Mouse (Mus musculus) hindbrain, embryonic 15.5 days (tissue): ENCODE data around the gene Muc5b. TPM values are rescaled to one million over a fixed set of nuclear protein-coding genes. Genes with fewer than 3 reads are reported as not detected.
"Not testable (repeated sequence)": the region's sequence is repeated elsewhere in the genome, so short reads cannot be mapped to it uniquely, and the experiment has no call there.

Source experiments
- ATAC-seq: fragments of 200-750 bp; cut with Nextera tagmentation; 2 replicates; pipeline ENCODE4 v1.8.0; 2017; ENCODE audit warnings: low read depth, moderate number of reproducible peaks, moderate TSS enrichment; ENCODE audit not compliant: low FRiP score
- H3K27ac ChIP-seq: fragments of 300-500 bp; sonication (generic); replicated peaks from 2 replicates; pipeline ENCODE4 v1.5.1; 2015; ENCODE audit warnings: mild to moderate bottlenecking, inconsistent platforms
- H3K27me3 ChIP-seq: fragments of 300-500 bp; sonication (generic); 2 replicates; pipeline ENCODE4 v1.6.1; 2015; ENCODE audit warnings: control low read depth, inconsistent platforms
- H3K36me3 ChIP-seq: fragments of 300-500 bp; sonication (generic); 2 replicates; pipeline ENCODE4 v1.6.1; 2015; ENCODE audit warnings: control low read depth, inconsistent platforms
- H3K4me1 ChIP-seq: fragments of 300-500 bp; sonication (generic); replicated peaks from 2 replicates; pipeline ENCODE4 v1.6.1; 2015; ENCODE audit warnings: control low read depth, inconsistent platforms
- H3K4me2 ChIP-seq: fragments of 300-500 bp; sonication (generic); 2 replicates; pipeline ENCODE4 v1.6.1; 2015; ENCODE audit warnings: moderate library complexity, mild to moderate bottlenecking, inconsistent platforms
- H3K4me3 ChIP-seq: fragments of 300-500 bp; sonication (generic); 2 replicates; pipeline ENCODE4 v1.5.1; 2015; ENCODE audit warnings: mild to moderate bottlenecking, inconsistent platforms
- H3K9ac ChIP-seq: fragments of 300-500 bp; sonication (generic); 2 replicates; pipeline ENCODE4 v1.6.1; 2015; ENCODE audit warnings: inconsistent platforms
- H3K9me3 ChIP-seq: fragments of 300-500 bp; sonication (generic); 2 replicates; pipeline ENCODE4 v1.6.1; 2016; ENCODE audit warnings: control low read depth, inconsistent platforms
- WGBS: fragments of 180-500 bp; shearing (Covaris S2); methylation state at CpG from one replicate; pipeline ENCODE4 v1.1.7; 2015; 5-methylcytosine and 5-hydroxymethylcytosine counted together
- polyA plus RNA-seq: library from polyadenylated mRNA; unstranded; fragments of >200 nt; fragmentation: Nextera tagmentation; extraction: Ambion mirVana; gene quantifications from 2 replicates; pipeline ENCODE4 v1.2.1, GENCODE M21; 2015

Gene Muc5b
- 0.01 and 0.03 TPM in 2 replicates for polyA plus RNA-seq

- 71% methylated on average over 5 of the region's 5 CpGs for WGBS
- Histone ChIP-seq H3K9ac (no peak within 1 kb of the TSS), H3K9me3 (no peaks in the 10 kb centered on the region), H3K4me3 (no peak within 1 kb of the TSS), H3K27ac (no peak within 1 kb of the TSS), H3K27me3 (no peaks in the 10 kb centered on the region), H3K4me1 (no peaks in the 10 kb centered on the region), H3K36me3 (no peaks in the 10 kb centered on the region), H3K4me2 (no peak within 1 kb of the TSS)
- no peak for ATAC-seq
Observed at GRCm38 (mm10) chr7:141838779-141839178, at the start of gene Muc5b. Muc5b (plus strand) TSS chr7:141839070.

GRCm38 (mm10) chr7:141794251-141794650, 44.6 kb upstream of the Muc5b start:
- Histone ChIP-seq H3K4me1 (no peaks in the 10 kb centered on the region), H3K4me3 (no peak overlapping the region), H3K9me3 (no peaks in the 10 kb centered on the region), H3K36me3 (no peaks in the 10 kb centered on the region), H3K27me3 (no peaks in the 10 kb centered on the region), H3K4me2 (no peak overlapping the region), H3K9ac (no peak overlapping the region), H3K27ac (no peak overlapping the region)
- WGBS = 100% methylated on average over 1 of the region's 1 CpGs
- ATAC-seq = no peak

- Histone ChIP-seq H3K4me1 (no peaks in the 10 kb centered on the region), H3K27ac (no peak overlapping the region), H3K9ac (no peak overlapping the region), H3K36me3 (no peaks in the 10 kb centered on the region), H3K9me3 (no peaks in the 10 kb centered on the region), H3K27me3 (no peaks in the 10 kb centered on the region), H3K4me3 (no peak overlapping the region), H3K4me2 (no peak overlapping the region)
- ATAC-seq = no peak
- 91% methylated on average over 7 of the region's 7 CpGs for WGBS
Observed at GRCm38 (mm10) chr7:141803206-141803605, 35.7 kb upstream of the Muc5b start.

GRCm38 (mm10) chr7:141805384-141805783, 33.5 kb upstream of the Muc5b start:
- 89% methylated on average over 7 of the region's 7 CpGs for WGBS
- no peak overlapping the region for H3K4me3 ChIP-seq
- no peaks in the 10 kb centered on the region for H3K9me3 ChIP-seq
- H3K9ac ChIP-seq = no peak overlapping the region
- ATAC-seq = no peak
- no peaks in the 10 kb centered on the region for H3K27me3 ChIP-seq
- no peaks in the 10 kb centered on the region for H3K4me1 ChIP-seq
- no peak overlapping the region for H3K4me2 ChIP-seq
- H3K36me3 ChIP-seq = no peaks in the 10 kb centered on the region
- H3K27ac ChIP-seq = no peak overlapping the region

GRCm38 (mm10) chr7:141807823-141808222, 31.0 kb upstream of the Muc5b start:
- H3K4me3 ChIP-seq, H3K27me3 ChIP-seq, H3K9me3 ChIP-seq, H3K4me1 ChIP-seq, H3K4me2 ChIP-seq, H3K36me3 ChIP-seq, ATAC-seq, H3K27ac ChIP-seq, H3K9ac ChIP-seq: not testable (repeated sequence)
- WGBS = no CpG with 5 or more reads among the region's 4 CpGs

- no CpG with 5 or more reads among the region's 4 CpGs for WGBS
- H3K4me3 ChIP-seq, H3K4me1 ChIP-seq, H3K27ac ChIP-seq, H3K9ac ChIP-seq, H3K4me2 ChIP-seq, ATAC-seq, H3K36me3 ChIP-seq, H3K9me3 ChIP-seq, H3K27me3 ChIP-seq: not testable (repeated sequence)
Observed at GRCm38 (mm10) chr7:141809933-141810332, 28.9 kb upstream of the Muc5b start.

GRCm38 (mm10) chr7:141813321-141813720, 25.5 kb upstream of the Muc5b start:
- no peak overlapping the region for H3K4me3 ChIP-seq
- ATAC-seq = no peak
- H3K9me3 ChIP-seq = no peaks in the 10 kb centered on the region
- H3K4me1 ChIP-seq = peaks cover 7% of the 10 kb centered on the region
- H3K27me3 ChIP-seq = no peaks in the 10 kb centered on the region
- 90% methylated on average over 4 of the region's 4 CpGs for WGBS
- no peak overlapping the region for H3K9ac ChIP-seq
- no peak overlapping the region for H3K4me2 ChIP-seq
- H3K27ac ChIP-seq = no peak overlapping the region
- H3K36me3 ChIP-seq = no peaks in the 10 kb centered on the region

GRCm38 (mm10) chr7:141815361-141815760, 23.5 kb upstream of the Muc5b start:
- H3K4me3 ChIP-seq = no peak overlapping the region
- H3K27me3 ChIP-seq = no peaks in the 10 kb centered on the region
- H3K4me2 ChIP-seq = no peak overlapping the region
- H3K36me3 ChIP-seq = no peaks in the 10 kb centered on the region
- ATAC-seq = no peak
- no peaks in the 10 kb centered on the region for H3K9me3 ChIP-seq
- 73% methylated on average over 4 of the region's 4 CpGs for WGBS
- H3K4me1 ChIP-seq = peaks cover 7% of the 10 kb centered on the region
- H3K27ac ChIP-seq = no peak overlapping the region
- H3K9ac ChIP-seq = no peak overlapping the region

GRCm38 (mm10) chr7:141817355-141818075, 21.4 kb upstream of the Muc5b start:
- no peak overlapping the region for H3K4me3 ChIP-seq
- H3K9me3 ChIP-seq = no peaks in the 10 kb centered on the region
- no peak for ATAC-seq
- H3K27ac ChIP-seq = no peak overlapping the region
- H3K4me1 ChIP-seq = peaks cover 8% of the 10 kb centered on the region
- WGBS = 41% methylated on average over 11 of the region's 11 CpGs
- no peaks in the 10 kb centered on the region for H3K36me3 ChIP-seq
- no peak overlapping the region for H3K4me2 ChIP-seq
- no peak overlapping the region for H3K9ac ChIP-seq
- no peaks in the 10 kb centered on the region for H3K27me3 ChIP-seq

GRCm38 (mm10) chr7:141818267-141818666, 20.6 kb upstream of the Muc5b start:
- no peak overlapping the region for H3K27ac ChIP-seq
- 69% methylated on average over 3 of the region's 3 CpGs for WGBS
- H3K9me3 ChIP-seq = no peaks in the 10 kb centered on the region
- H3K4me3 ChIP-seq = no peak overlapping the region
- no peak for ATAC-seq
- peaks cover 13% of the 10 kb centered on the region for H3K4me1 ChIP-seq
- H3K4me2 ChIP-seq = no peak overlapping the region
- no peaks in the 10 kb centered on the region for H3K27me3 ChIP-seq
- H3K36me3 ChIP-seq = no peaks in the 10 kb centered on the region
- H3K9ac ChIP-seq = no peak overlapping the region

- no peaks in the 10 kb centered on the region for H3K9me3 ChIP-seq
- H3K4me3 ChIP-seq = no peak overlapping the region
- no peaks in the 10 kb centered on the region for H3K27me3 ChIP-seq
- ATAC-seq = no peak
- no peak overlapping the region for H3K4me2 ChIP-seq
- H3K36me3 ChIP-seq = no peaks in the 10 kb centered on the region
- H3K4me1 ChIP-seq = peaks cover 10% of the 10 kb centered on the region
- H3K9ac ChIP-seq = no peak overlapping the region
- no peak overlapping the region for H3K27ac ChIP-seq
- 53% methylated on average over 4 of the region's 4 CpGs for WGBS
Observed at GRCm38 (mm10) chr7:141822582-141823261, 16.1 kb upstream of the Muc5b start.

- Histone ChIP-seq H3K36me3 (no peaks in the 10 kb centered on the region), H3K4me1 (peaks cover 7% of the 10 kb centered on the region; the same call in 1 of the 2 replicates), H3K9me3 (no peaks in the 10 kb centered on the region), H3K4me3 (no peak overlapping the region), H3K27ac (no peak overlapping the region), H3K27me3 (no peaks in the 10 kb centered on the region), H3K9ac (no peak overlapping the region), H3K4me2 (no peak overlapping the region)
- WGBS = 80% methylated on average over 6 of the region's 6 CpGs
- ATAC-seq = no peak
Observed at GRCm38 (mm10) chr7:141823699-141824098, 15.2 kb upstream of the Muc5b start.
